Mouse (Mus musculus) lung, adult 2 months (tissue): Measurements from ENCODE around the gene Mt4.

Source experiments
- CTCF ChIP-seq: fragments of 200-500 bp; IDR thresholded peaks from 2 replicates; pipeline ENCODE4 v1.5.1; 2011; ENCODE audit warnings: mild to moderate bottlenecking, low read length, control low read depth; ENCODE audit not compliant: insufficient read depth
- POLR2A ChIP-seq: fragments of 200-500 bp; IDR thresholded peaks from 2 replicates; pipeline ENCODE4 v1.6.1; 2011; ENCODE audit warnings: low read depth, mild to moderate bottlenecking, control low read depth, low read length, borderline replicate concordance; ENCODE audit errors: extremely low read depth

DNA sequence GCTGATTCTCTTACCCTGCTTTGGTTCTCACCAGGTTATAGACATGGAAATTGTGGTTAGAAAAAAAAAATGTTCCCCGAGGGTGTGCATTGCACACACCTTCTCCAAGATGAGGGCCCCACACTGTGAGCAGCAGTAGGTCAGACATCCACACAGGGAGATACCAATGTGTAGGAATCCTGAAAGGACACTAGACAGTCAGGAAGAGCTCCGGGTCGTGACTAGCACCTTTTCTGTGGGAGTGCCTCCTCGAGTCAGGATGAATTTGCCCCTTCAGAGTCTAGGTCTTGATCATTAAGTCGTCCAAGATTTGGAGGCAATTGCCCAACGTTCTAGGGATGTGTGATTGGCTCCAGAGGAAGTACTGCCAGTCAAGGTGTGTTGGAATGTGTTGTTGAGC, 48.8 kb downstream of the Mt4 start:
- TF ChIP-seq CTCF = no peak
- TF ChIP-seq POLR2A = no peak
